ENCODE assay signal across 37 mouse cellular contexts in the genomic region with DNA sequence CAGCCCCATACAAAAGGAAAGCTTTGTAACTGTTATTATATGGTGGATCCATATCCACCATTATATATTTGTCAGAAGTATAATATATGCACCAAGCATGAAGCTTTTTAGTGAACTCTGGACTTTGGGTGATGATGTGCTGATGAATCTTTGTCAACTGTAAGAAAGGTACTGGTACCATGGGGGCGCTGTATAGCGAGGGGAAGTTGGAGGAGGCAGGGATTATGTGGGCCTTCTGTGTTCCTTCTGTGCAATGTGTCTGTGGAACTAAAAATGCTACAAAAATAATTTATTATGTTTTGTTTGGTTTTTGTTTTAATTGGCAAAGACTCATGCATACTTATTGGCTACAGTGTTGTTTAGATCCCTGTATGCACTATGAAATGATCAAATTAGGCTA. TPM values are rescaled to one million over a fixed set of nuclear protein-coding genes. Genes with fewer than 3 reads are reported as not detected.
"Had no signal": no experiment of that assay in that cellular context is flagged by ENCODE, and none has a peak within 500 bp of the region (broad histone marks: within the 10 kb centered on the region; RNA-seq: fewer than 3 reads in every experiment).

No protein-coding gene starts in this region.

- H3K4me1 ChIP-seq: heart, embryonic 10.5 days; heart, embryonic 12.5 days; heart, embryonic 13.5 days; heart, embryonic 15.5 days; hindbrain, embryonic 10.5 days; hindbrain, embryonic 12.5 days; hindbrain, embryonic 13.5 days; hindbrain, embryonic 15.5 days; intestine, embryonic 15.5 days; kidney, embryonic 15.5 days had no signal

- H3K27me3 ChIP-seq: heart, embryonic 12.5 days; heart, embryonic 13.5 days; heart, embryonic 15.5 days; hindbrain, embryonic 12.5 days; hindbrain, embryonic 13.5 days; hindbrain, embryonic 15.5 days; intestine, embryonic 15.5 days; kidney, embryonic 15.5 days had no signal

- ATAC-seq: hindbrain, embryonic 16.5 days; hindbrain, postnatal 0 days; inflammation-experienced regulatory T-cells, adult 6 months; intestine, embryonic 15.5 days; intestine, embryonic 16.5 days; intestine, postnatal 0 days had no signal

- H3K9me3 ChIP-seq: heart, embryonic 10.5 days; heart, embryonic 12.5 days; heart, embryonic 13.5 days; heart, embryonic 15.5 days; hindbrain, embryonic 10.5 days; hindbrain, embryonic 12.5 days; hindbrain, embryonic 13.5 days; hindbrain, embryonic 15.5 days; intestine, embryonic 15.5 days; kidney, embryonic 15.5 days had no signal

- H3K36me3 ChIP-seq: heart, embryonic 10.5 days; heart, embryonic 12.5 days; heart, embryonic 13.5 days; heart, embryonic 15.5 days; hindbrain, embryonic 10.5 days; hindbrain, embryonic 12.5 days; hindbrain, embryonic 13.5 days; hindbrain, embryonic 15.5 days; intestine, embryonic 15.5 days; kidney, embryonic 15.5 days had no signal

- H3K9ac ChIP-seq: heart, embryonic 12.5 days; heart, embryonic 13.5 days; heart, embryonic 15.5 days; hindbrain, embryonic 12.5 days; hindbrain, embryonic 13.5 days; hindbrain, embryonic 14.5 days; hindbrain, embryonic 15.5 days; intestine, embryonic 15.5 days; kidney, embryonic 15.5 days had no signal

- DNase-seq: heart, postnatal 10 days; heart, postnatal 14 days; heart, postnatal 36 days; heart, postnatal 4 days; kidney, adult 11 months; kidney, adult 18-20 months; kidney, adult 2 months; kidney, adult 8-10 months; kidney, adult 9 months; kidney, postnatal 10 days; kidney, postnatal 14 days; kidney, postnatal 25 days; kidney, postnatal 36 days; kidney, postnatal 4 days; layer of hippocampus, adult 9-11 months; layer of hippocampus, postnatal 36 days had no signal

- H3K4me3 ChIP-seq: heart, embryonic 10.5 days; heart, embryonic 12.5 days; heart, embryonic 13.5 days; heart, embryonic 15.5 days; hindbrain, embryonic 10.5 days; hindbrain, embryonic 12.5 days; hindbrain, embryonic 13.5 days; hindbrain, embryonic 15.5 days; intestine, embryonic 15.5 days; kidney, embryonic 15.5 days; left cerebral cortex, adult 2 months had no signal

- H3K4me2 ChIP-seq: heart, embryonic 11.5 days; heart, embryonic 12.5 days; heart, embryonic 13.5 days; heart, embryonic 15.5 days; hindbrain, embryonic 12.5 days; hindbrain, embryonic 13.5 days; hindbrain, embryonic 14.5 days; hindbrain, embryonic 15.5 days; intestine, embryonic 15.5 days; kidney, embryonic 15.5 days had no signal

- H3K27ac ChIP-seq: heart, embryonic 10.5 days; heart, embryonic 13.5 days; heart, embryonic 15.5 days; hindbrain, embryonic 10.5 days; hindbrain, embryonic 12.5 days; hindbrain, embryonic 13.5 days; hindbrain, embryonic 14.5 days; hindbrain, embryonic 15.5 days; hindbrain, postnatal 0 days; intestine, embryonic 15.5 days; kidney, embryonic 15.5 days; kidney, postnatal 0 days; left cerebral cortex, adult 2 months had no signal

RNA-seq across cellular contexts. Expression of a gene that starts 16.2 kb away (rescaled TPM):
- total RNA-seq: heart, postnatal 10 days; heart, postnatal 25 days; heart, postnatal 36 days; hematopoietic stem cell, adult 5-6 weeks had no signal
